Mouse (Mus musculus): Measurements from ENCODE around the gene Scamp2.

The Scamp2 gene

GRCm38 (mm10) chr9:57628717-57629116 lies 68.0 kb downstream of the Scamp2 start:
- no peak for DNase-seq (ENCODE audit: low read depth)

- no peak for DNase-seq (ENCODE audit: low read depth)
Measured at GRCm38 (mm10) chr9:57629118-57629874, 68.6 kb downstream of the Scamp2 start.

DNA sequence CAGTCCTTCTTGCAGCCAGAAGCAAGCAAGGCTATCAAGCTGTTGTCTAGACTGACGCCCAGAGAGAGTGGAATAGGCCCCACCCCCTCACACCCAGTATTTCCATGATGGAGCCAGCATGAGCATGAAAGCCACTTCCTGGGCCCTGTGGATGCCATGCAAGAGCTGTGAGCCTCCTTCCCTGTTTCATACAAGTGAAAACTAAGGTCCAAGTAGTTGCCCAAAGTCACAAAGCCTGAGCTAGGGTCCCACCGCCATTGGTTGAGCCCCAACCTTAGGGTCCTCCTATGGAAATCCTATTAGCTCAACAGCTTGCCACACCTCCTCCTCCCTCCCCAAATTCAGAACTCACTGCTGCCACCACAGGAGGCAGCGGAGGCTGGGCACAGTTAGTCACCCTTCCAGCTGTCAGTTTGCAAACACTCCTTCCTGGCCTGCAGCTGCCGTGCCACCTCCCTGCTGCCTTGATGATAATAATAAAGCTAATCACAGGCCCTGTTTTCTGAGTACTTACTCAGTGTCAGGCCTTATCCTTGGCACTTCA lies 72.8 kb downstream of the Scamp2 start:
- no peak for DNase-seq (ENCODE audit: low read depth)

GRCm38 (mm10) chr9:57637272-57637671 lies 76.5 kb downstream of the Scamp2 start:
- DNase-seq (ENCODE audit: low read depth): no peak

- DNase-seq (ENCODE audit: low read depth): no peak
Measured at GRCm38 (mm10) chr9:57637741-57638322, 77.1 kb downstream of the Scamp2 start.

All from c-Kit-positive CD71-negative TER-119-negative erythroid progenitor cells, embryonic 14.5 days (primary cell).